12 mouse cellular contexts compared by ENCODE assay signal in the genomic region with DNA sequence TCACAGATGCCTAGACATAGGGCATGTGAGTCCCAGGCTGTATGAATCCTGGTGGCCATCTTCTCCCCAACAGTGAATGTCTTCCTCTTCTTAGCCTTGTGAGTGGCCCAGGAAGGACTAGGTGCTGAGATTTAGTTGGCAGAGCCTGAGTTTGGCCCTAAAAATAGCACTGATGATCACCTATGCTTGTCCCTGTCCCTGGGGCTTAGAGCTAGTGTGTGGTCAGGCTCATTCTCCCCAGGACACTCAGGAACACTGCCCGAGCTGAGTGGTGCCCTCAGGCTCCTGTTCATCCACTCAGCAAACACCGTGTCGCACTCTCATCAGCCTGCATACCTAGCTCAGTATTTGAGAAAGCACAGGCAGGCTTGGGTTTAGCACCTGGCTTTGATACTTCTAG. TPM values are rescaled to one million over a fixed set of nuclear protein-coding genes. Genes with fewer than 3 reads are reported as not detected.
DNase-seq lines count a peak whose midpoint lies in the region; ATAC-seq and TF ChIP-seq lines count a peak whose summit lies in the region.
"Had no signal": no experiment of that assay in that cellular context is flagged by ENCODE, and none has a peak within 500 bp of the region (broad histone marks: within the 10 kb centered on the region; RNA-seq: fewer than 3 reads in every experiment).

No protein-coding gene starts in this region.

- H3K36me3 ChIP-seq in lung, embryonic 15.5 days, result no peaks in the 10 kb centered on the region
- no peaks in the 10 kb centered on the region for H3K36me3 ChIP-seq in heart, embryonic 10.5 days
- no peaks in the 10 kb centered on the region for H3K36me3 ChIP-seq in intestine, postnatal 0 days (ENCODE audit: control insufficient read depth, insufficient read depth)
- no peaks in the 10 kb centered on the region; the same call in 1 of the 2 replicates for H3K36me3 ChIP-seq in small intestine, adult 2 months (ENCODE audit: control insufficient read depth, insufficient read depth, low read length)
- H3K36me3 ChIP-seq: G1E had no signal

- no peaks in the 10 kb centered on the region for H3K27me3 ChIP-seq in lung, embryonic 15.5 days
- no peaks in the 10 kb centered on the region for H3K27me3 ChIP-seq in heart, embryonic 10.5 days (ENCODE audit: insufficient read depth, poor library complexity, severe bottlenecking)
- H3K27me3 ChIP-seq in intestine, postnatal 0 days (replicated peaks; ENCODE audit: control insufficient read depth, insufficient read depth, low read length), result no peaks in the 10 kb centered on the region
- no peaks in the 10 kb centered on the region for H3K27me3 ChIP-seq in small intestine, adult 2 months (ENCODE audit: control insufficient read depth, insufficient read depth, low read length)

- H3K4me2 ChIP-seq in lung, embryonic 15.5 days, result peak overlapping the region; percentile 19; the same call in 1 of the 2 replicates
- H3K4me2 ChIP-seq in intestine, postnatal 0 days (replicated peaks; ENCODE audit: low read depth), result peak overlapping the region; percentile 13

- TF ChIP-seq POLR2A in small intestine, adult 2 months (IDR thresholded peaks at IDR 0.05; ENCODE audit: low read depth, low read length), result no peak

- no peak for TF ChIP-seq CTCF in intestine, postnatal 0 days (IDR thresholded peaks at IDR 0.05; ENCODE audit: low read depth)
- TF ChIP-seq CTCF in small intestine, adult 2 months (IDR thresholded peaks at IDR 0.05; ENCODE audit: extremely low read depth, insufficient read length, insufficient replicate concordance, low read depth, low read length), result no peak

- H3K27ac ChIP-seq in lung, embryonic 15.5 days, result peak overlapping the region; percentile 64
- H3K27ac ChIP-seq in heart, embryonic 10.5 days, result peak overlapping the region; percentile 95
- H3K27ac ChIP-seq in intestine, postnatal 0 days (ENCODE audit: low read depth, low read length), result peak overlapping the region; percentile 46; the same call in 1 of the 2 replicates
- H3K27ac ChIP-seq in small intestine, adult 2 months (ENCODE audit: insufficient read depth, low read depth, low read length), result peak overlapping the region; percentile 33; the same call in 1 of the 2 replicates

- WGBS in lung, embryonic 15.5 days, result 38% methylated on average over 3 of the region's 3 CpGs
- 37% methylated on average over 3 of the region's 3 CpGs for WGBS in heart, embryonic 10.5 days
- WGBS in intestine, postnatal 0 days, result 39% methylated on average over 3 of the region's 3 CpGs
- 37% methylated on average over 3 of the region's 3 CpGs for WGBS in small intestine, adult 2 months

- no peak for DNase-seq in lung, postnatal 4 days
- no peak for DNase-seq in heart, embryonic 10.5 days (ENCODE audit: low spot score)
- DNase-seq in embryo, embryonic 10.5 days (ENCODE audit: low spot score), result no peak
- no peak for DNase-seq in frontal cortex, postnatal 36 days (ENCODE audit: low spot score in 2 of 2)
- DNase-seq: adrenal gland, adult 2 months; cerebellum, adult 11-12 months; kidney, adult 11 months; thymus, postnatal 14 days had no signal

- no peak for ATAC-seq in lung, embryonic 15.5 days (ENCODE audit: borderline replicate concordance, extremely low read depth, low FRiP score, low TSS enrichment)
- ATAC-seq in intestine, postnatal 0 days, result no peak

- H3K4me1 ChIP-seq in lung, embryonic 15.5 days, result peaks cover 52% of the 10 kb centered on the region
- peaks cover 61% of the 10 kb centered on the region for H3K4me1 ChIP-seq in heart, embryonic 10.5 days
- H3K4me1 ChIP-seq in intestine, postnatal 0 days (replicated peaks; ENCODE audit: control insufficient read depth, insufficient read depth, low read length), result peaks cover 11% of the 10 kb centered on the region
- H3K4me1 ChIP-seq in small intestine, adult 2 months (ENCODE audit: control insufficient read depth, insufficient read depth, insufficient read length, low read length), result peaks cover 21% of the 10 kb centered on the region

- H3K9ac ChIP-seq in lung, embryonic 15.5 days, result no peak overlapping the region
- no peak overlapping the region for H3K9ac ChIP-seq in intestine, postnatal 0 days (ENCODE audit: low read depth, low read length)

- H3K9me3 ChIP-seq in lung, embryonic 15.5 days, result no peaks in the 10 kb centered on the region
- H3K9me3 ChIP-seq in heart, embryonic 10.5 days, result no peaks in the 10 kb centered on the region
- H3K9me3 ChIP-seq in intestine, postnatal 0 days (ENCODE audit: control insufficient read depth), result no peaks in the 10 kb centered on the region

- H3K4me3 ChIP-seq in lung, embryonic 15.5 days, result no peak overlapping the region
- no peak overlapping the region for H3K4me3 ChIP-seq in heart, embryonic 10.5 days
- H3K4me3 ChIP-seq in intestine, postnatal 0 days (ENCODE audit: low read depth, low read length), result no peak overlapping the region
- H3K4me3 ChIP-seq in small intestine, adult 2 months (ENCODE audit: low read depth, low read length), result no peak overlapping the region

RNA-seq across cellular contexts. Expression of a gene that starts 4.0 kb away (rescaled TPM):
- polyA plus RNA-seq in lung, embryonic 15.5 days (2015; fragmentation: Nextera tagmentation; extraction: Ambion mirVana), result 10.0 and 11.4 TPM in 2 replicates
- 4.6 and 5.7 TPM in 2 replicates for polyA plus RNA-seq in heart, embryonic 10.5 days (2016; fragmentation: Nextera tagmentation; extraction: Ambion mirVana)
- polyA plus RNA-seq in intestine, postnatal 0 days (2015; fragmentation: Nextera tagmentation; extraction: Ambion mirVana), result 4.9 and 5.4 TPM in 2 replicates
- polyA plus RNA-seq in small intestine, adult 2 months (2012; rRNA removed), result 6.4 and 12.0 TPM in 2 replicates
- polyA plus RNA-seq: G1E had no signal

RNA-seq across cellular contexts. Expression of a gene that starts 16.8 kb away (rescaled TPM):
- 66.8 and 68.4 TPM in 2 replicates for polyA plus RNA-seq in lung, embryonic 15.5 days (2015; fragmentation: Nextera tagmentation; extraction: Ambion mirVana)
- 43.2 and 50.1 TPM in 2 replicates for polyA plus RNA-seq in heart, embryonic 10.5 days (2016; fragmentation: Nextera tagmentation; extraction: Ambion mirVana)
- polyA plus RNA-seq in intestine, postnatal 0 days (2015; fragmentation: Nextera tagmentation; extraction: Ambion mirVana), result 13.5 and 15.6 TPM in 2 replicates
- polyA plus RNA-seq in small intestine, adult 2 months (2012; rRNA removed), result 2.5 and 3.9 TPM in 2 replicates

Comparison
In these comparisons a context has a peak if more than half of its experiments do, and no peak if none do; other contexts are left out.
1. H3K27ac ChIP-seq: peak in every context shown above with its lines; median percentile 95 in heart, embryonic 10.5 days; 64 in lung, embryonic 15.5 days; 46 in intestine, postnatal 0 days; 33 in small intestine, adult 2 months.